Mouse (Mus musculus) kidney, embryonic 15.5 days (tissue): ENCODE results near the gene Cnpy1. TPM values are rescaled to one million over a fixed set of nuclear protein-coding genes. Genes with fewer than 3 reads are reported as not detected.

Source experiments
- ATAC-seq: fragments of 200-750 bp; cut with Nextera tagmentation; replicated peaks from 2 replicates; pipeline ENCODE4 v1.8.0; 2017; ENCODE audit warnings: moderate TSS enrichment; ENCODE audit not compliant: low FRiP score
- H3K27ac ChIP-seq: fragments of 300-500 bp; sonication (generic); 2 replicates; pipeline ENCODE4 v1.5.1; 2015; ENCODE audit warnings: mild to moderate bottlenecking, inconsistent platforms
- H3K27me3 ChIP-seq: fragments of 300-500 bp; sonication (generic); 2 replicates; pipeline ENCODE4 v1.6.1; 2015; ENCODE audit warnings: inconsistent platforms
- H3K36me3 ChIP-seq: fragments of 300-500 bp; sonication (generic); 2 replicates; pipeline ENCODE4 v1.6.1; 2015; ENCODE audit warnings: inconsistent platforms
- H3K4me1 ChIP-seq: fragments of 300-500 bp; sonication (generic); 2 replicates; pipeline ENCODE4 v1.6.1; 2015; ENCODE audit warnings: inconsistent platforms
- H3K4me2 ChIP-seq: fragments of 300-500 bp; sonication (generic); 2 replicates; pipeline ENCODE4 v1.6.1; 2015; ENCODE audit warnings: moderate library complexity, mild to moderate bottlenecking, inconsistent platforms
- H3K4me3 ChIP-seq: fragments of 300-500 bp; sonication (generic); replicated peaks from 2 replicates; pipeline ENCODE4 v1.5.1; 2015; ENCODE audit warnings: mild to moderate bottlenecking, inconsistent platforms
- H3K9ac ChIP-seq: fragments of 300-500 bp; sonication (generic); 2 replicates; pipeline ENCODE4 v1.6.1; 2015; ENCODE audit warnings: mild to moderate bottlenecking, inconsistent platforms
- H3K9me3 ChIP-seq: fragments of 300-500 bp; sonication (generic); replicated peaks from 2 replicates; pipeline ENCODE4 v1.6.1; 2016; ENCODE audit warnings: inconsistent platforms
- WGBS: fragments of 180-500 bp; shearing (Covaris S2); methylation state at CpG from one replicate; pipeline ENCODE4 v1.1.7; 2015; ENCODE audit warnings: mixed read lengths; 5-methylcytosine and 5-hydroxymethylcytosine counted together
- polyA plus RNA-seq: library from polyadenylated mRNA; unstranded; fragments of >200 nt; fragmentation: Nextera tagmentation; extraction: Ambion mirVana; gene quantifications from 2 replicates; pipeline ENCODE4 v1.2.1, GENCODE M21; 2015

Cnpy1 gene
- polyA plus RNA-seq, 1 experiment from 2014 or later = 0.16 TPM

DNA sequence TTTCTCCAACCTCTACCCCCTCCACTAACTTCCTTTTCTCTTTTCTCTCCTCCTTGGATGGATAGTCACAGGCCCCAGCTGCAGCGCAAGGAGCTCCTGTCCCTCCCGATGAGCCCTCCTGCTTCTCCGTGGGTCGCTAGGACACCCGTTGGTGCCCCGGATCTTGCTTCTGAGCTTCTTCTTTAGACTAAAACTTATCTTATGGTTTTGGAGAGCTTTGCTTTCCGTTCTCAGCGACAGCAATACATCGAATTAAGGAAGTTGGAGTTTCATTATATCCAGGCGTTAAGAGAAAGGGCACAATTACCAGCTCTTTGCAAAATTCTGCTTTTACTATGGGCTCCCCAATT is 70.1 kb downstream of the Cnpy1 start:
- peaks cover 99% of the 10 kb centered on the region for H3K27me3 ChIP-seq
- H3K9me3 ChIP-seq = no peaks in the 10 kb centered on the region
- H3K4me3 ChIP-seq = no peak overlapping the region
- H3K4me2 ChIP-seq = peak overlapping the region; percentile 13; the same call in 1 of the 2 replicates
- no peak for ATAC-seq
- H3K27ac ChIP-seq = no peak overlapping the region
- WGBS = 2% methylated on average over 10 of the region's 10 CpGs
- H3K9ac ChIP-seq = no peak overlapping the region
- H3K4me1 ChIP-seq = peaks cover 5% of the 10 kb centered on the region; the same call in 1 of the 2 replicates
- H3K36me3 ChIP-seq = no peaks in the 10 kb centered on the region

DNA sequence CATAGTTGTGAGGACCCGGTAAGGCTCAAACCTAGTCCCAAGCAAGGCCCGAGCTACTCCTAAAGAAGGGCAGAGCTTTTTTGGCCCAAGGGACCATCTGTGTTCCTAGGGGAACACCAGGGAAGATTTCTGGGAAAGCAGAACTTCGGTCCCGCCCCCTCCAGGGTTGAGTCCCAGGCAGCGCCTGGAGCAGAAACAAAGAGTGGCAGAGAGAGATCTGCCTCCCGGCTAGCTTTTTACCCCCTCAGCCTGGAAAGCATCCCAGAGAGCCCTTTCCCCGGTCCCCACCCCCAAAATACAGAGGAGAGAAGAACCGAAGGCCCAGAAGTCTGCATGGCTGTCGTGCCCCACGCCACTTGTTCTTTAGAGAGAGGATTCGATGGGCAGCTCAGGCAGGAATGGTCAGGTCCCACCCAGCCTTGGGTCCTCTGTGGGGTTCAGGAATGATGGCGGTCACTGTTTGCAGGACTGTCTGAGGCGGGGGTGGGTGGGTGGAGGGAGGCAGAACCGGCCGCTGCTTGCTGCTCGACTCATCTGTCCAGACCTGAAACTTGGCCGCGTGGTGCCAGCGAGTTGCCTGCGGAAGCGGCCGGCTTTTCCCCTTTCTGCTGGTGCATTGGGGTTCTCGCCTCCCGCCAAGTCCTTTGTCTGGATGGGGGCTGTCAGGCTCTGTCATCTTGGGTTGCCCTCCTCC is 70.6 kb downstream of the Cnpy1 start:
- 2% methylated on average over 24 of the region's 24 CpGs for WGBS
- no peak overlapping the region for H3K9ac ChIP-seq
- peaks cover 97% of the 10 kb centered on the region for H3K27me3 ChIP-seq
- no peak overlapping the region for H3K27ac ChIP-seq
- no peaks in the 10 kb centered on the region for H3K36me3 ChIP-seq
- H3K4me1 ChIP-seq = peaks cover 5% of the 10 kb centered on the region; the same call in 1 of the 2 replicates
- no peak overlapping the region for H3K4me3 ChIP-seq
- H3K9me3 ChIP-seq = no peaks in the 10 kb centered on the region
- no peak for ATAC-seq
- H3K4me2 ChIP-seq = peak overlapping the region; percentile 13; the same call in 1 of the 2 replicates

DNA sequence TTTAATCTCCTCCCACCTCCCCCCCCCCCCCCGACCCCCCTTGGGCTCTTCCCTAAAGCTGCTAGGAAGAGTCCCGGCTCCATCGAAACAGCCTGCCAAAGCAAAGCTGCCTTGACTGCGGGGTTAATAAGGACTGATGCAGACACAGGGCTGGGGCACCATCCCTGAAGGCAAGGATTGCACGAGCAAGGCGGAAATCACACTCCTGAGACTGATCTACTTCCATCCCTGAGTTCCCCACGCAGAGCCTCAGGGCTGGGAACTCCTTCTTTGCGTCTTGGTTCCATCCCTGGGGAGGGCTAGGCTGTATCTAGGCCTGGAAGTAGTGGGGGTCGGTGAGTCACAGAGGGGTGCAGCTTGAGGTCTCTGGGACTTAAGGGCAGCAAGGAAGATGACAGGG is 71.5 kb downstream of the Cnpy1 start:
- H3K4me2 ChIP-seq = no peak overlapping the region
- no peak for ATAC-seq
- H3K36me3 ChIP-seq = no peaks in the 10 kb centered on the region
- H3K27ac ChIP-seq = no peak overlapping the region
- H3K9ac ChIP-seq = no peak overlapping the region
- no peaks in the 10 kb centered on the region for H3K9me3 ChIP-seq
- peaks cover 5% of the 10 kb centered on the region; the same call in 1 of the 2 replicates for H3K4me1 ChIP-seq
- H3K27me3 ChIP-seq = peaks cover 97% of the 10 kb centered on the region
- 2% methylated on average over 9 of the region's 9 CpGs for WGBS
- H3K4me3 ChIP-seq = no peak overlapping the region

DNA sequence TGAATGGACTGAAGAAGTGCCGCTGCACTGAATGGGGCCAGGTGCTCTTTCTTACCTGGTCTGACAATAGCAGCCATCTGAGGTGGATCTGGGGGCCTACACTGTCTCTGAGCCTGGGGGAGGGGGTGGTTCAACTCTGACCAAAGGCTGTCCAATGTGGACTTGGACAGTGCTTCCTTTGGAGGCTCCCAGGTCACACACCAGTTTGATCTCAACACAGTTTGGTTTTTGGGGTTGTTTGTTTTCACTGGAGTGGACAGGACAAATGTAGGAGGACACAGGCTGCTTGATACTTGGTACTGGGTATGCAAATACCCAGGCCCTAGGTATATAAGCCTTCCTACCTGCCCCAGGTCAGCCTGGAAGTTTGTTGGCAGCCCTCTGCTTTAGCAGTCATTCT is 71.9 kb downstream of the Cnpy1 start:
- 9% methylated on average over 1 of the region's 1 CpGs for WGBS
- H3K4me2 ChIP-seq = no peak overlapping the region
- H3K4me1 ChIP-seq = peaks cover 7% of the 10 kb centered on the region
- no peaks in the 10 kb centered on the region for H3K36me3 ChIP-seq
- H3K9me3 ChIP-seq = no peaks in the 10 kb centered on the region
- H3K27ac ChIP-seq = no peak overlapping the region
- H3K9ac ChIP-seq = no peak overlapping the region
- peaks cover 97% of the 10 kb centered on the region for H3K27me3 ChIP-seq
- no peak overlapping the region for H3K4me3 ChIP-seq
- ATAC-seq = no peak

DNA sequence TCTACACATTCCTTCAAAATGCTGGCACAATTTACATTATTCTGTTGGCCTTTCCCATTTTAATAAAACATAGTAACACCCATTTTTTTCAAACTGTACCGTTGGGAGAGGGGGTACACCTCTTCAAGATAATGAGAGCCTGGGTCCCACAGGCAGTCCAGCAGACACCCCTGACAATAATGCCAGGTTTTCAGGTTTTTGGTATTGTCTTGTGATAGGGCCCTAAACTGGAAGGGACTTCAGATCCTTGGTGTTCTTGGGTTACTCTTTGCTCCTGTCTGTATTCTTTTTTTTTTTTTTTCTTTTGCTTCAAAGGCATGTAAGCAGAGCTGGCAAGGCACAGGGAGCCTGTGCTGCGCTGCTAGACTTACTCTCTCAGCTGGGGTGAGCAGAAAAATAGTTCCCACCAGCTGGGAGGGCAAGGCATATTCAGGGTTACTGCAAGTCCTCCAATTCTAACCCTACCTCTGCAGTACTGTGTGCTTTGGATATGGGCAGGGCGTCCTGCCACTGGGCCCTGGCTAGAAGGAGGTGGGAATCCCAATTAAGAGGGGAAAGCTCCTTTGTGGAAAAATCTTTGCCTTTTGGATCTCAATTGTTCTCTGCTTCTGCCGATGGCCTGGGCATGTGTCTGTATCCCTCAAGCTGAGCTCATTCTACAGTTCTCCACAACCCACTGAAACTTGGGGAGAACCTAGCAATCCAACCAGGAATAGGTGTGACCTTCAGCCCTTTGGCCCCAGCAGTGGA is 72.5 kb downstream of the Cnpy1 start:
- no peak overlapping the region for H3K4me3 ChIP-seq
- peaks cover 13% of the 10 kb centered on the region for H3K4me1 ChIP-seq
- 4% methylated on average over 4 of the region's 4 CpGs for WGBS
- peaks cover 97% of the 10 kb centered on the region for H3K27me3 ChIP-seq
- H3K9ac ChIP-seq = no peak overlapping the region
- no peak overlapping the region for H3K4me2 ChIP-seq
- no peak overlapping the region for H3K27ac ChIP-seq
- ATAC-seq = no peak
- no peaks in the 10 kb centered on the region for H3K9me3 ChIP-seq
- no peaks in the 10 kb centered on the region for H3K36me3 ChIP-seq

DNA sequence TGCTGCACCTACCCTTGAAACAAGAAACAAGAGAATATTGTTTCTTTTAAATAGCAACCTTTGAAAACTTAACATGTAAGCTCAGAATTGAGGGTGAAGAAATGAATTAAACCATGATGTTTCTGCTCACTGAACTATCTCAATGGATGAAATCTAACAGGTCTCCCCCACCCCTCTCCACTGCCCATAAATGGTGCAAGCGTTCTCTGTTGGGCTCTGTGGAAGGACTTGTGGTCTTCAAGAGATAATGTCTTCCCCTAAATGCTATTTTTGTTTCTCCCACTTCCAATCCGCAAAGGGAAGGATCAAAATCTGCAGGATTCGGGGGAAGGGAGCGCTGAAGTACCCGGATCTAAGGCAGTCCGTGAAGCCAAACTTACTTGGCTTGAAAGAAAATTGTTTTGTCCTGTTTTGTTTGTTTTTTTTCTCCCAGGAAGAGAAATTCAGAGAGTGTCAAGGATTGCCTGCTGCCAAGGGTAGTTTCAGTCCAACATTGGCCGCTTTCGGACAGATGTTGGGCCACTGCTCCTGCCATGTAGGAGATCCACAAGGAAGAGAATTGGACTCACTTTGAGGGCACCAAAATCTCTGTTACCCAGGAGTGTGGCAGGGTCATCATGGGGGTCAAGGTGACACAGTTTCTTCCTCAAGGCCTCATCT is 73.2 kb downstream of the Cnpy1 start:
- Histone ChIP-seq H3K4me2 (no peak overlapping the region), H3K27me3 (peaks cover 97% of the 10 kb centered on the region), H3K36me3 (no peaks in the 10 kb centered on the region), H3K27ac (no peak overlapping the region), H3K4me1 (peaks cover 17% of the 10 kb centered on the region), H3K4me3 (no peak overlapping the region), H3K9ac (no peak overlapping the region), H3K9me3 (no peaks in the 10 kb centered on the region)
- no peak for ATAC-seq
- 10% methylated on average over 8 of the region's 8 CpGs for WGBS

DNA sequence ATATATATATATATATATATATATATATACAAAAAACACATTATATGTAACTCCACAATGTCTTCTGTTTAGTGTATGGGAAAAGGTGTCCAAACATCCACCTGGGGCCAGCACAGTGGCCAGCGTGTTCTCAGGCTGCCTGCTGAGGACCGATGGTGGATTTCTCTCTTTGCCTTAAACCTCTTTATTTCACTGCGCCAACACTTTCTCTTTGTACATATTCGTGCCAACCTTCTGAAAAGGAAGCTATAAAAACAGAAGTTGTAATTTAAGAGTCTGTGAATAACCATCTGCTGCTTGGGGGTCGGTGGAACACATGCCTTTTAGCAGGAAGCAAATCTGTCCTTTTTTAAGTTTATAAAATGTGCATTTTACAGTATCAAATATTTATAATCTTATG is 73.9 kb downstream of the Cnpy1 start:
- Histone ChIP-seq H3K27me3 (peaks cover 97% of the 10 kb centered on the region), H3K9ac (no peak overlapping the region)
- WGBS = 19% methylated on average over 5 of the region's 5 CpGs

DNA sequence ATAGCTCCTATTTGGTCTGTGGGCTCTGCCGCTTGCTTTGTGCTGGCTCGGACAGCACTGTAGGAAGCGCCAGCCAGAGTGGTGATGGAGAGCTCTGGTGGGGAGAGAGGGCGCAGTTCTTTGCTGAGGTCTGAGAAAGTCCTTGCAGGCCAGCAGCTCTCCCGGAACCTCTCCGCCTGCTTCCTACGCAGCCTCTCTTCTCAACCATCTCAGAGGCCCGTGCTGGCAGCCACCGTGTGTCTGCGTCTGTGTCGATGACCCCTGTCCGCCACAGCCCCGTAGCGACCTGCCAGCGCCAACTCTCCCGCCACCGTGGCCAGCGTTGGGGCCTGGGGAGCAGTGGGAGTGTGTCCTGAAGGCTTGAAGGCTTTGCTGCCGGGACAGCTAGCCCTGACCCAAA is 74.7 kb downstream of the Cnpy1 start:
- H3K36me3 ChIP-seq = no peaks in the 10 kb centered on the region
- no peaks in the 10 kb centered on the region for H3K9me3 ChIP-seq
- H3K27ac ChIP-seq = no peak overlapping the region
- no peak overlapping the region for H3K9ac ChIP-seq
- peaks cover 30% of the 10 kb centered on the region for H3K4me1 ChIP-seq
- no peak overlapping the region for H3K4me2 ChIP-seq
- H3K27me3 ChIP-seq = peaks cover 97% of the 10 kb centered on the region
- no peak overlapping the region for H3K4me3 ChIP-seq
- WGBS = 5% methylated on average over 19 of the region's 19 CpGs
- ATAC-seq = no peak

More for the DNA sequence above, 73.9 kb downstream of the Cnpy1 start:
- Histone ChIP-seq H3K4me2 (no peak overlapping the region), H3K4me1 (peaks cover 22% of the 10 kb centered on the region), H3K36me3 (no peaks in the 10 kb centered on the region), H3K27ac (no peak overlapping the region), H3K4me3 (no peak overlapping the region), H3K9me3 (no peaks in the 10 kb centered on the region)
- ATAC-seq = no peak

DNA sequence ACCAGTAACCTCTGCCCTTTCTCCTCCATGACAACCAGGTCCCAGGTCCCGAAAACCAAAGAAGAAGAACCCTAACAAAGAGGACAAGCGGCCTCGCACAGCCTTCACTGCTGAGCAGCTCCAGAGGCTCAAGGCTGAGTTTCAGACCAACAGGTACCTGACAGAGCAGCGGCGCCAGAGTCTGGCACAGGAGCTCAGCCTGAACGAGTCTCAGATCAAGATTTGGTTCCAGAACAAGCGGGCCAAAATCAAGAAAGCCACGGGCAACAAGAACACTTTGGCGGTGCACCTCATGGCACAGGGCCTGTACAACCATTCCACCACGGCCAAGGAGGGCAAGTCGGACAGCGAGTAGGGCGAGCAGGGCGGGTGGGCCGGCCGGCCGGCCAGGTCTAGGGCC is 75.5 kb downstream of the Cnpy1 start:
- no peak overlapping the region for H3K27ac ChIP-seq
- H3K9me3 ChIP-seq = no peaks in the 10 kb centered on the region
- H3K4me3 ChIP-seq = no peak overlapping the region
- H3K9ac ChIP-seq = no peak overlapping the region
- 13% methylated on average over 17 of the region's 17 CpGs for WGBS
- no peak overlapping the region for H3K4me2 ChIP-seq
- peaks cover 97% of the 10 kb centered on the region for H3K27me3 ChIP-seq
- H3K36me3 ChIP-seq = no peaks in the 10 kb centered on the region
- ATAC-seq = no peak
- H3K4me1 ChIP-seq = peaks cover 35% of the 10 kb centered on the region

DNA sequence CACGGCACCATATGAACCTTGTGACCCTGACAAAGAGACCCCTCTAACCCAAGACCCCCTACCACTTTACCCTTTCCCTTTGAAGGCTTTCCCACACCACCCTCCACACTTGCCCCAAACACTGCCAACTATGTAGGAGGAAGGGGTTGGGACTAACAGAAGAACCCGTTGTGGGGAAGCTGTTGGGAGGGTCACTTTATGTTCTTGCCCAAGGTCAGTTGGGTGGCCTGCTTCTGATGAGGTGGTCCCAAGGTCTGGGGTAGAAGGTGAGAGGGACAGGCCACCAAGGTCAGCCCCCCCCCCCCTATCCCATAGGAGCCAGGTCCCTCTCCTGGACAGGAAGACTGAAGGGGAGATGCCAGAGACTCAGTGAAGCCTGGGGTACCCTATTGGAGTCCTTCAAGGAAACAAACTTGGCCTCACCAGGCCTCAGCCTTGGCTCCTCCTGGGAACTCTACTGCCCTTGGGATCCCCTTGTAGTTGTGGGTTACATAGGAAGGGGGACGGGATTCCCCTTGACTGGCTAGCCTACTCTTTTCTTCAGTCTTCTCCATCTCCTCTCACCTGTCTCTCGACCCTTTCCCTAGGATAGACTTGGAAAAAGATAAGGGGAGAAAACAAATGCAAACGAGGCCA is 76.3 kb downstream of the Cnpy1 start:
- Histone ChIP-seq H3K27me3 (peaks cover 97% of the 10 kb centered on the region), H3K9ac (no peak overlapping the region), H3K36me3 (no peaks in the 10 kb centered on the region), H3K4me1 (peaks cover 37% of the 10 kb centered on the region), H3K4me2 (0 out of 2 replicates have a peak overlapping the region, but pooled peaks have one; percentile 42), H3K27ac (no peak overlapping the region), H3K9me3 (no peaks in the 10 kb centered on the region), H3K4me3 (0 out of 2 replicates have a peak overlapping the region, but pooled peaks have one; percentile 21)
- ATAC-seq = no peak
- 4% methylated on average over 5 of the region's 5 CpGs for WGBS

DNA sequence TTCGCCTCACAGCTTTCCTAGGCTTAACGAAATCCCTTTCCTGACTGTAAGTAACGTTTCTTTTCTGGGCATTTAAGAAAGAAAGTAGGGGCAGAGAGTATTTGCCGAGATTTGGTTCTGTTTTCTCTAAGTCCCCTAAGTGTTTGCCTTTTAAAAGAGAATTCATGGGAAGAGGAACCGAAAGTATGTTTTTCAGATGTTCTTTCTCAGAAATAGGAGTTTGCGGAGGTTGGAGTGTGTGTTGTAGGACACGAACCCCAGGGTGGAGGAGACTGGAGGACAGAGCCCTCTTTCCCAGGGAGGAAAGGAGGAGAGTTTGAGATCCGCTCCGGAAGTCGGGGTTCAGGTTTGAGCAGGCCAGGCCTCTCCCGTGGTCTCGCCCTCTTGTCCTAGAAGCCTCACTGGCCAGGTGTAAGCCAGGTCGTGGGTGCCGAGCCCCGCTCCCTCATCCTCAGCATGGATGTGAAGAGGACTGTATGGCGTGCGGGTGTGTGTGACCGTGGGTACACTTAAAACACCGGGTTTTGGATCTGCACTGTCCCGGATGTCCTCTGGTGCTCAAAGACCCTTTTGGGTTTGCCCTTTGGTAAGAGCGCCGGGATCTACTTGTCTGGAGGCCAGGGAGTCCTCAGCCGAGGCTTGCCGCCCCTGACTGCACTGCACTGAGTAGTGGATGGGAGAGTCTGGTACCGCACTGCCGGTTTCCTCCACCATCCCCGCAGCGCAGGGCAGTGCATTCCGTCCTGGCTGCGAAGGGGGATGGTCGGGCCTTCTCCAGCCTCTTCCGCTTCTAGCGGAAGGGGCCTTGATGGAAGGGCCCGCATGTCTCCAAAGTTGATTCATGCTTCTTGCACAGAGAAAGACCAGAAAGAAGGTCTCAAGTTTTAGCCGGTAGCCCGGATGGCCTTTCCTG is 77.1 kb downstream of the Cnpy1 start:
- Histone ChIP-seq H3K9ac (no peak overlapping the region), H3K4me2 (peak overlapping the region; percentile 42), H3K4me3 (peak overlapping the region; percentile 21), H3K4me1 (peaks cover 37% of the 10 kb centered on the region), H3K27me3 (peaks cover 97% of the 10 kb centered on the region), H3K36me3 (no peaks in the 10 kb centered on the region), H3K9me3 (no peaks in the 10 kb centered on the region), H3K27ac (no peak overlapping the region)
- no peak for ATAC-seq
- 2% methylated on average over 36 of the region's 36 CpGs for WGBS
